Mouse (Mus musculus) right cerebral cortex, adult 2 months (tissue): ENCODE results near the gene Qrich2.
"Not testable (repeated sequence)": the region's sequence is repeated elsewhere in the genome, so short reads cannot be mapped to it uniquely, and the experiment has no call there.

Source experiments
- DNase-seq, 2 experiments: peaks; one replicate each; pipeline ENCODE4 v3.0.0; 2021 to 2022; ENCODE audit warnings: low spot score in 2 of 2

The Qrich2 gene

GRCm38 (mm10) chr11:116430723-116431427 is 35.2 kb downstream of the Qrich2 start:
- DNase-seq = no peak

- DNase-seq = no peak
These were observed 36.0 kb downstream of the Qrich2 start for GRCm38 (mm10) chr11:116429862-116430613.

- DNase-seq = no peak
These were observed 36.9 kb downstream of the Qrich2 start for GRCm38 (mm10) chr11:116428872-116429859.

GRCm38 (mm10) chr11:116426852-116427575 is 39.0 kb downstream of the Qrich2 start:
- no peak for DNase-seq

GRCm38 (mm10) chr11:116426328-116426727 is 39.7 kb downstream of the Qrich2 start:
- DNase-seq = not testable (repeated sequence)

GRCm38 (mm10) chr11:116424621-116425407 is 41.2 kb downstream of the Qrich2 start:
- DNase-seq = no peak

GRCm38 (mm10) chr11:116423782-116424620 is 42.0 kb downstream of the Qrich2 start:
- DNase-seq = no peak

- DNase-seq = no peak
These were observed 42.8 kb downstream of the Qrich2 start for GRCm38 (mm10) chr11:116423214-116423613.

- DNase-seq = no peak
These were observed 43.5 kb downstream of the Qrich2 start for GRCm38 (mm10) chr11:116422562-116422961.

GRCm38 (mm10) chr11:116421102-116421501 is 44.9 kb downstream of the Qrich2 start:
- DNase-seq = no peak

GRCm38 (mm10) chr11:116418841-116419462 is 47.1 kb downstream of the Qrich2 start:
- no peak for DNase-seq

- DNase-seq = no peak
These were observed 47.7 kb downstream of the Qrich2 start for GRCm38 (mm10) chr11:116418194-116418840.

GRCm38 (mm10) chr11:116417054-116417453 is 49.0 kb downstream of the Qrich2 start:
- DNase-seq = no peak

GRCm38 (mm10) chr11:116416196-116416943 is 49.7 kb downstream of the Qrich2 start:
- DNase-seq = no peak

GRCm38 (mm10) chr11:116413631-116414022 is 52.4 kb downstream of the Qrich2 start:
- DNase-seq = no peak

- DNase-seq = peak; percentile 85 to 88
These were observed 53.0 kb downstream of the Qrich2 start, which contains the start of gene Rnf157 for GRCm38 (mm10) chr11:116412904-116413630. TSS of gene Rnf157 (minus strand) at chr11:116413032.
